Mouse (Mus musculus) thymus, postnatal 25 days (tissue): ENCODE measurements at regions not wholly inside any gene's neighbourhood (a gene's known extent, or its start where the extent isn't known, plus 50 kb on each side); places are given as distances from the start of the nearest gene placed in this dataset.

ENCODE experiments used
- DNase-seq: peaks from one replicate; pipeline ENCODE4 v3.0.0; 2022

DNA sequence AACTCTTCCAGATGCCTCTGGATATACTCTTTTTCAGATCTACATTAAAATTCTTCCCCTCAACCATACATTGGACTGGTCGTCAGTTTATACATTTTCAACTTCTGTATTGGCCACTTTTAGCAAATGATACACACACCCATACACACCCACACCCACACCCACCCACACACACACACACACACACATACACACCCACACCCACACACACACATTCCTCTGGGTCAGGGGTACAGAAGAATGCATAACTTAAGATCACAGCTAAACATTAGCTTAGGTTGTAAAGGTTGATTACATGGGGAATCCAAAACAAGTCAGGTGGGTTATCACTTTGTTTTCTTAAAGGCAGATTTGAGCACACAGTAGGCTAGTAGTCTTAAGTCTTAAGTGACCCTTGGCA is 75.9 kb upstream of the Gm6657 start:
- no peak for DNase-seq

DNA sequence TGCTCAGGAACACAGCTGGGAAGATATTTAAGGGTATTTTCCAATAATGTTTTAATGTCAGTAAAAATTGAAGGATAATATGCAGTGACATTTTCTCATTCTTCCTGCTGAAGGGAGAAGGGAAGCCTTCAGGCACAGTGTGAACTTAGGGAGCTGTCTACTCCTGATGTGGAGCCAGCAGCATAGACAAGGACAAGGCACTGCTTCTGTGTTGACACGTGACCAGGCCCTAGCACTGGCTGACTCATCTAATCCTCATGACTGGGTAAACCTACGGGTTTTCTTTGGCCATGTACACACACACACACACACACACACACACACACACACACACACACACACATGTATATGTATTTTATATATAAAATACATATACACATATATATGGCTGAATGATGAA is 74.8 kb upstream of the Gm6657 start:
- no peak for DNase-seq

DNA sequence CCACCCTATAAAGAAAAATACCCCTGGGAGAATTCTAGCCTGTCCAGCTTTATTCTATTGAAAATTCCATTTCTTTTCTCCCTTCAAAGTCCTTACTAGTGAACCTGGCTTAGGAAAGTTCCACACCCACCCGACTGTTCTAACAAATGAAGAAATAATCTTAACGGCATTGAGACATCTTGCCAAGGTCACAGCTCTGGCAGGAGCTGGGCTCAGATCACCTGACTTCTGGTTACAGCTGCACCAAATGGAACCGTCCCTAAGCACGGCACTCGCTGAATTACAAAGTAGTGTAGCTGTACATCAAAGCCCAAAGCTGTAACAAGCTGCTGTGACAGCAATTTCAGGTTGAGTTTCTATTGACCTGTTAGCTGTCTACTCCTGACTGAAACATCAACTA is 74.2 kb upstream of the Gm6657 start:
- no peak for DNase-seq

DNA sequence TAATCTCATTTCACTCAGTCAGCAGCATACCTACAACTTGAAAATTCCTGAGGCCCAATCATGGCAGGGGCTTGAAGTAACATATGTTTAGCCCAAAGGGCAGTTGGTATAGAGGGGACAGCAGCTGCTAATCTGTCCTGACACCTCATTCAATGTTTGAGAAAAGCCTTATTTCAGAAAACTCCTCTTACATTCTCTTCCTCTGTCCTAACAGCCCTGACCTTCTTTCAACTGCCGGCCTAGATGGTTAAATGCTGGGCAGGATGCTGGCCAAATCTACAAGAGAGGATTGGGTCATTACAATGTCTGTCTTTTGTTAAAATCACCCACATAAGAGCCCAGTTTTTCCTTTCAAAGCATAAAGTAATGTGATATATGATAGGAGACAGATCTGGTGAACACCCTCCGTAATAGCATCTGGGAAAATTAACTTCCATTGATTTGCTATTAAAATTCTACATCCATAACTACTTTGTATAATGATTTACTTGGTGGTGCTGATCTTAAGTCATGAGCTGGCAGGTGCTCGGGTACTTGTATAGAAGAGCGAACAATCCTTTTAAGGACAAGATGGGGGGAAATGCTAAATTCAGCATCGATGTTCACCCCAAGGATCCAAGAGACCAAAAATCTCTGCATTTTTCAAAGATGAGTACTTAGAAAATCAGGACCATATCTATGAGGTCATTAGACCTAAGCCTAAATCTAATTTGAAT is 64.8 kb upstream of the Gm6657 start:
- DNase-seq, result no peak

DNA sequence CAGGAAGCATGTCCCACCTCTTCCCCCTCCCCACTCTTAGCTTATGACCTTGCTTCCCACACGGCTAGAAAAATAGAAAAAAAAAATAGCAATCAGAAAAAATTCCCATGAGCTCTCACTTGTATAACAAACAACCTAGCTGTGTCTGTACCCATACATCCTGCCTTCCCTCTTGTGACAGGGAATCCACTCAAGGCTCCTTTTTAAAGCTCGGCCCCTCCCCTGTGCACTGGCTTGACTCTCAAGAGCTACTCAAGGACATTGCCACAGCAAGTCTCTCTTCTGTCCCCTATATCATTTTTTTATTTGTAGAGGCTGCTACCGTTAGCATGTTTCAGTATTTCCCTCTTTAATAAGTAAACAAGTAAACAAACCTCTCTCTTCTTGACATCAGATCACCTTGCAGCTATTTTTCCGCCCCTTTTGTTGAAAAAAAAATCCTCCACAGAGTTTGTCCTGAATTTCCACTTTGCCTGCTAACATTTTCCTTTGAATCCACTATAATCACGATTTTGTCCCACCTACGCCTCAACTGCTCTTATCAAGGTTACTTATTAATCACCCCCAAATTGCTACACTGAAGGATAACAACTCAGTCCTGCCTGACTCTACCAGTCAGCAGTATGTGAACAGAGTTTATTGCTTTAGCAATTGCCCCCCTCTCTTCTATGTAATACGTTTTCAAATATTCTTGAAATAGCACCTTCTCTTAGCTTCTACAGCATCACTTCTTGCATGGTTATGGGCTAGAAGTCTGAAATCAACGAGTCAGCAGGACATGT is 61.8 kb upstream of the Gm6657 start:
- DNase-seq, result no peak

DNA sequence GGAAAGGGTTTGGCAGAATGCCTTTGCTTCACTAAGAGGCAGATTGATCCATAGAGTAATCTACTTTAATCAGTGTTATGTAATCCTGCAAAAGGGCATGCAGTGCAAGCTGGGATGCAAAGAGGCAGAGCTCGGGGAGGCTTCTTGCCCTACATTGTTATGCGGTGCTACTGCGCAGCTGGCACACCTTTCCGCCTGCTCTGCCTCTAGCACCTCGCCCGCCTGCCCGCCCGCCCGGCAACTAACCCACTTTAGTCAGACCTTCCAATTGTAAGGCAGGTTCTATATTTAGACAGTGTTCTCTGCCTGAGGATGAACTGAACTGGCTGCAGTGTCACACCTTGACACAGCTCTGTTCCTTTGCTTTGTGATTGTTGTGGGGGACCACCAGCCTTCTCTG is 60.7 kb upstream of the Gm6657 start:
- no peak for DNase-seq

DNA sequence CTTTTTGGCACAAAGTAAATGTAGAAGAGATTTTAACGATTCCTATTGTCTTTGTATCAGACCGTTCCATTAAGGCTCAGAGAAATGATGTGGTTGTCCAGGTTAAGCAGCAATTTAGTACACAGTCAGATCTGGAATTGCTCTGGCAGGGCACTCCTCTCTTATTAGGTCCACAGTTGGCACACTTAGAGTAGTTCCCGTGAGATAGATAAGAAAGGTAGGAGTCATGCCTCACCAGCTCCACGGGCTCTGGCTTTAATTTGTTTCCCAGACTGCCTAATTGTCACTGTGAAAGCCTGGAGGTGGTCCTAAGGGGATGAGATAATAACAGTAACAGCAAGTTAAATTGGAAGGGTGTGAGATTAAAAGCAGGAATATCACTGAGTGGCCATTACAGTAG is 60.1 kb upstream of the Gm6657 start:
- no peak for DNase-seq

DNA sequence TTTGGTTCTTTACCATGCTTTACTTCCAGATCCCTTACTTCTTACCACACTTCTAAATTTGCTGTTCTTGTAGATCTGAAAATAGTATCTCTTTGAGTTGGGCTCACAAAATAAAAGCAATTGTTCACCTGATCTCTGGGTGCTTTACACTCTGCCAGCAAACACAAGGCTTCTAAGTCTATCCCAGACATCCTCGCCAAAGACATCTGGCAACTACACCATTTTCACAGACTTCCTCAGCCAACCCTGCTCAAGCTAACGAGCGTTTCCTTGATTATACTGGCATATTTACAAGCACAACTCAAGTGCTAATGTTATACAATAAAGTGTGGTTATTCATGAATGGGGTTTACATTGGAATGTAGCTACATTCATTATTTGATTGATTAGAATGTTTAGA is 56.8 kb upstream of the Gm6657 start:
- no peak for DNase-seq

DNA sequence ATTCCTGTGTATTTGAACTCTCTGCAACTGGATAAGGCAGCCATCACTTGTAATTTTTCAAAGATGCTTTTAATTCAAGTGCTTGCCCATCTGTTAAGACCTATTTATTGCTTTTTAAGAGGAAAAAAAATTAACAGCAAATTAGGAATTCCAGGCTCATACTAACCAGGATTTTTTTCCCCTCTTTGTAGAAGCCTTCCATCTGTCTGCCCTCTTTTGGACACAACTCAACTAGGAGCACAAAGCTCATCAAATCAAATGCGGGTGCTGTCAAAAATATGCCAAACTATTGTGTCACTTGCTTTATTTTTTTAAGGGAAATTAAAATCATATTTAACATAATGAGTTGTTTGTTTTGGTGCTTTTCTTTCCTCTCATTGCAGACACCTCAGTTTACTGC is 55.6 kb upstream of the Gm6657 start:
- no peak for DNase-seq
